Mouse (Mus musculus): ENCODE results near the gene Scnm1.
A peak's percentile ranks its signal among the peaks of the same experiment; 100 is the strongest.
"Not testable (repeated sequence)": the region's sequence is repeated elsewhere in the genome, so short reads cannot be mapped to it uniquely, and the experiment has no call there.

Gene Scnm1

DNA sequence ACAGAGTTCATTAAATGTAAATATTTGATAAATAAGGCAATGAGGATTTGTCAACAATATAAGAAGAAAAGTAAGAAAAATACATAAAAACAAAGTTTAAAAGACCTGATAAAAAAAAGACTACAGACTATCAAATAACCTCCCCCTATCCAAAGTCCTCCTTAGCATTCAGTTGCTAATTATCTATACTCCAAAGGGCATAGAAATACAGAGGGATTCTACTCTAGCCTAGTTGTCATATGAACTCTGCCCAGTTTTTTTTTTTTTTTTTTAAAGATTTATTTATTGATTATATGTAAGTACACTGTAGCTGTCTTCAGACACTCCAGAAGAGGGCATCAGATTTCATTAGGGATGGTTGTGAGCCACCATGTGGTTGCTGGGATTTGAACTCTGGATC, 26.5 kb downstream of the Scnm1 start:
- not testable (repeated sequence) for DNase-seq (ENCODE audit: low read depth, low spot score)

DNA sequence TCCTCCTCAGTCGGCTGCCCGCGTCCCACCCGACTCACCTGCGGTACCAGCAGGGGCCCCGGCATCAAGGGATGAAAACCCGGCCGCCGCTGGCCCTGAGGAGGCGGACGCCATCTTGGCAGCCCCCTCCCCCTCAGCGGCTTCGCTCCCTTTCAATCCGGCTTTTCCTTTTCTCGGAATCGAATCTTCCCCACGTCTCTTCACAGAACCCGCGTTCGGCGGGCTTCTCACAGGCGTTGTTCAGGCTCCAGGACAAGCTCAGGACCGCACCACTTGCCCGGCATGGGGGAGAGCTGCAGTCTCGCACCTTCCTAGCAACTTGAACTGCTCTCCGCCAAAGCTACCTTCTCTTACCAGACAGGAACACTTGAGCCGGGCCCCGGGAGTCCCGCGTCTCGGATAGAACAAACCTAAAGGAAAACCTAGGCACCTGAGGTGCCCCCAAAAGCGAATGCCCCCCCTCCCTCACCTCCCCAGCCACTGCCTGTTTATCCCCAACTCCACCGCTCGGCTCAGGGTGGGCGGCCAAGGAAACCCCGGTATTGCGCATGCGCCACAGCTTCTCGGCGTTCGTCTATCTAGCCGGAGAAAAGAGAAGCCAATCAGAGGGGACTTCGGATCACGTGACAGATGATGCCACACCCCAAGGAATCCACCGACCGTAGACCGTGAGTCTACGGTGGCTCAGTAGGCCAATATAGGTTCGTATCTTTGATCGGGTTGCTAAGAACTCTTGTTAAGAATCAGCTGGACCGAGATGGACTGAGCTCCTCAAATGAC, 27.3 kb downstream of the Scnm1 start, which contains the start of gene Pip5k1a:
Gene Pip5k1a (minus strand): TSS at position 593 of the 780 bp plus-strand sequence.
- DNase-seq (ENCODE audit: low read depth, low spot score): peak; percentile 97

DNA sequence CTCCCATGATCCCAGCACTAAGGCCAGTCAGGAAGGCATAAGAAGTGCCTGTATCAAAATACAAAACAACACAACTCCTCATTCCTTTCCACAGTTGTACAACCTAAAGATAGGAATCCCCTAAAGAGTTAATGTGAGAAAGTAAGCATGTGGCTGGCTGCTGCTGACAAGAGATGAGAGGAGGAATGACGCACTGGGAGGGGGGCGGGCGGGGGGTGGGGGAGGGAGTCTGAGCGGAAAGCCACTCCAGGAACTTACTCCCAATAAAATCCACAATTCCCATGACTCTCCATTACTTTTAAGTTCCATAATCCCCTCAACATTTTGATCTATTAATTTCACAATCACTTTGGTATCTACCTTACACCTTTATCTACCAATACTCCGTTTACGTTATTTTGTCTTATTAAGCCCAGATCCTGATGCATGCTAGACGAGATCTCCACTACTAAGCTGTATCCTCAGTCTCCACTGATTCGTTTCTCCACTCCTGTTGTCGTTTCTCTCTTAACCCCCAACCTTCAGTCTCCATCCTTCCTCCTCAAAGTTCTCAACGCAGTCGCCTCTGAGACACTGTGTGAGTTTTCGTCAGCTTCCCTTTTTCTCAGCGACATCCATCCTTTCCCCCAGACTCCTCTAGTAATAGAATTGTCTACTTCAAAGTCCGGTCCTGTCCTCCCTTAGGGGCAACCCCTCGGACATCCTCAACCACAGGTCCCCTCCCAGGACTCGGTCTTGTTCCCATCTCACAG, 28.0 kb downstream of the Scnm1 start:
- DNase-seq (ENCODE audit: low read depth, low spot score): no peak

DNA sequence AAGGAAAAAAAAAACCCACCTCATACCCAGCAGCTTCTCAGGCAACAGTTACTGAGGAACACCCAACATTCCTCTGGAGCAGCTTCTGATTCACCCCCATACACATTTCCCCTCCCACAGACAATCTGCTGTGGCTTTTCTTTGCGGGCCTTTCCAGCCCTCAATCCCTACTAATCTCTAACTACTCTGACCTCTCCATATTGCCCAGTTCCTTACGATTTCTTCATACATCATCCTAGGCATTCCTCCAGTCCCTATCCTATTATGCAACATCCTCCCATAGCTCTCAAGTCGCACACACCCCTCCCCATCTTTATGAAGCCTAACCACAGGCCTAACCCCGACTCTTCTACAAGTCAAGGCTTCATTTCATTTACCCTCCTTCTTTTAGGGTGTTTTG, 28.7 kb downstream of the Scnm1 start:
- no peak for DNase-seq (ENCODE audit: low read depth, low spot score)

DNA sequence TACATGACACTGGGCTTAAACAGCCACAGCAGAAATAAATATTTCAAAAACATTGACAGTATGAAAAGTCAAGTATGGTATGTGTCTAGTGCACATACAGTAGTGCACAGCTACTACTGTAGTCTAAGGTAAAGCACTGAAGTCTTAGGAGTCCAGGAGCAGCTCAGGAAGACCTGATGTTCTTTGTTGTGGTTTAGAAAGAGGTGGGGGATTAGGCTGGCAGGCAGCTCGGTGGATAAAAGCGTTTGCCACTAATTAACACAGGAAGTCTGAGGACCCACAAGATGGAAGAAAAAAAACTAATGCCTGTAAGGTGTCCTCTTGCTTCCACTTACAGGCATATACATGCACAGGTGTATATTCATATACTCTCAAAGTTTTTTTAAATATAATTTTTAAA, 33.0 kb downstream of the Scnm1 start:
- DNase-seq (ENCODE audit: low read depth, low spot score): no peak

DNA sequence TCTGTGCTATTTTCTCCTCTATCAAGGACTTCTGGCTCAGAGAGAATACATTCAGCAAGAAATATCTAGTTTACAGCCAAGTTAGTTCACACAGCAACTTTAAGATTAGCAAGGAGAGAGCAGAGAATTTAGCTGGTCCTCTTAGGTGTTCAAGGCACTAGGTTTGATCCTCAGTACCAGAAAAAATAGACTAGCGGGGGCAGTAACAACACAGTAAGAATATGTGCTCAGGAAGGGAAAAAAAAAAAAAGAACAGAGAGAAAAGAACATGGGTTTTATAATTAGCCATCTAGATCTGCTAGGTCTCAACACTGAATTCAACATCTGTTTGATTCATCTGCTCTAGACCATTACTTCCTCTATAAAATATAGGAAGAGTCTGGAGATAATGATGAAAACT, 45.7 kb downstream of the Scnm1 start:
- DNase-seq (ENCODE audit: low read depth, low spot score): no peak

Measured in retina, postnatal 7 days (tissue).